Mouse (Mus musculus) MEL (cell line): ENCODE data around the gene Exoc4.

Experiments used
- CHD1 ChIP-seq: IDR thresholded peaks from 2 replicates; pipeline ENCODE4 v1.6.1; 2012; ENCODE audit warnings: low read depth, mild to moderate bottlenecking, inconsistent platforms, low read length, improper control_type of control experiment
- CTCF ChIP-seq, 3 experiments: IDR thresholded peaks in 2 of 3; conservative IDR thresholded peaks in 1 of 3; 2 replicates each; pipeline ENCODE4 v1.5.1; 2011 to 2012; ENCODE audit warnings: low read length in 3 of 3, low read depth in 2 of 3, mild to moderate bottlenecking in 2 of 3, improper control_type of control experiment in 1 of 3, inconsistent platforms in 1 of 3, mixed read lengths in 1 of 3, moderate library complexity in 1 of 3; ENCODE audit not compliant: control insufficient read depth in 1 of 3, insufficient read depth in 1 of 3, poor library complexity in 1 of 3, severe bottlenecking in 1 of 3
- EP300 ChIP-seq, 2 experiments: IDR thresholded peaks; 2 replicates each; pipeline ENCODE4 v1.6.1; 2011; ENCODE audit warnings: improper control_type of control experiment in 2 of 2, low read length in 2 of 2, low read depth in 1 of 2, mild to moderate bottlenecking in 1 of 2
- GABPA ChIP-seq: IDR thresholded peaks from 2 replicates; pipeline ENCODE4 v1.6.1; 2012; ENCODE audit warnings: low read depth, mild to moderate bottlenecking, inconsistent platforms, low read length, improper control_type of control experiment, moderate library complexity
- RCOR1 ChIP-seq: IDR thresholded peaks from 2 replicates; pipeline ENCODE4 v1.6.1; 2012; ENCODE audit warnings: low read depth, mild to moderate bottlenecking, inconsistent platforms, low read length, improper control_type of control experiment
- TCF12 ChIP-seq: IDR thresholded peaks from 2 replicates; pipeline ENCODE4 v1.6.1; 2014; ENCODE audit warnings: low read depth, mild to moderate bottlenecking, inconsistent platforms, low read length, improper control_type of control experiment, moderate library complexity
- ZKSCAN1 ChIP-seq: IDR thresholded peaks from 2 replicates; pipeline ENCODE4 v1.6.1; 2012; ENCODE audit warnings: low read depth, mild to moderate bottlenecking, inconsistent platforms, low read length, improper control_type of control experiment, moderate library complexity

DNA sequence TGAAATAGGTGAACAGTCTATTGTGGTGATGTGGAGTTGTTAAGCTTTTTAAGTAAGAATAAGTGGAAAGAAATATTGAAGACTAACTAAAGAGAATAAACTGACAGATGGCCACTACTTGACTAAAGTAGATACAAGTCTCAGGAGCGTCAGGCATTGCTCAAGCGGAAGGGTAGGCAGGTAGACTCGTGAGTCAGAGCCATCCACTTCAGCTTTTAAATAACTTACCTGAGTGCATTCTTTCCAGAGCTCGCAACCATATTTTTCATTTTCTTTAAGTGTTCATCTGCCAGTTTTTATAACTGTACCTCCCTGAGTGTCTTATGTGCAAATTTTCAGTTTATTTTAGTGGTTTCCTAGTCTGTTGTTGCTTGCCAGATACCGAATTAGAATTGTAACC, 219.6 kb downstream of the Exoc4 start:
- TF ChIP-seq ZKSCAN1 (no peak), CHD1 (no peak), EP300 (IDR thresholded peaks at IDR 0.05; ENCODE audit: low read depth in 1 of 2, low read length in 2 of 2) (no peak), CTCF (IDR thresholded peaks at IDR 0.05 in 2 of 3, conservative IDR thresholded peaks at IDR 0.05 in 1 of 3; ENCODE audit: control insufficient read depth in 1 of 3, insufficient read depth in 1 of 3, low read depth in 2 of 3, low read length in 3 of 3, poor library complexity in 1 of 3, severe bottlenecking in 1 of 3) (no peak), TCF12 (no peak), GABPA (no peak), RCOR1 (no peak)
